ENCODE assay signal across 26 mouse cellular contexts in the genomic region with DNA sequence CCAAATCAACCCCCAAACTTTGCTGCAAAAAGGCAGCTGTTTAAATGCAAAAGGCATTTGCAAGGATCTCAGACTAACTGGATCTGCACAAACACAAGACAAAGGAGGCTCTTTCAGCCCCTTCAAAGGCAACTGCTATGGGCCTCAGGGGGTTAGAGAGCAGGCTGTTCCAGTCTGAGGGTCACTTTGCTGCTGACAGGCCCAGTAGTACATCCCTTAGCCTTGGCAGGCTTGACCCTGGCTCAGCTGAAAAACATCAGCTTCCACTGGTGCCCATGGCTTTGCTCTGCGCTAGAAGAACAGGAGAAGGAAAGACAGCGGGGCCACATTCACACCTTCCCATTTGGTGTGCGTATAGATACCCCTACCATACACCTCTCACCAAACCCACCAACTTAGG.
DNase-seq lines count a peak whose midpoint lies in the region; ATAC-seq lines count a peak whose summit lies in the region.
"Had no signal": no experiment of that assay in that cellular context is flagged by ENCODE, and none has a peak within 500 bp of the region (broad histone marks: within the 10 kb centered on the region; RNA-seq: fewer than 3 reads in every experiment).

No protein-coding gene starts in this region.

- no peak for ATAC-seq in forebrain, embryonic 15.5 days (replicated peaks)
- no peak for ATAC-seq in midbrain, embryonic 11.5 days (ENCODE audit: low FRiP score)
- no peak for ATAC-seq in midbrain, embryonic 16.5 days
- ATAC-seq in cerebellum, adult (ENCODE audit: insufficient number of reproducible peaks, low FRiP score, low TSS enrichment): no peak
- ATAC-seq: forebrain, embryonic 16.5 days; intestine, postnatal 0 days had no signal

- no peaks in the 10 kb centered on the region for H3K9me3 ChIP-seq in forebrain, embryonic 10.5 days
- H3K9me3 ChIP-seq in forebrain, embryonic 15.5 days: no peaks in the 10 kb centered on the region
- no peaks in the 10 kb centered on the region for H3K9me3 ChIP-seq in midbrain, embryonic 11.5 days (ENCODE audit: control insufficient read depth, low read length)
- no peaks in the 10 kb centered on the region for H3K9me3 ChIP-seq in midbrain, embryonic 16.5 days (replicated peaks; ENCODE audit: control insufficient read depth, low read length, poor library complexity, severe bottlenecking)
- H3K9me3 ChIP-seq: embryonic facial prominence, embryonic 15.5 days; limb, embryonic 10.5 days; liver, embryonic 15.5 days; lung, embryonic 15.5 days; neural tube, embryonic 15.5 days had no signal

- no peak overlapping the region for H3K4me2 ChIP-seq in forebrain, embryonic 15.5 days (replicated peaks)
- H3K4me2 ChIP-seq in midbrain, embryonic 11.5 days: no peak overlapping the region
- H3K4me2 ChIP-seq in midbrain, embryonic 16.5 days (ENCODE audit: low read length): no peak overlapping the region
- H3K4me2 ChIP-seq: embryonic facial prominence, embryonic 15.5 days; liver, embryonic 15.5 days; lung, embryonic 15.5 days; neural tube, embryonic 15.5 days had no signal

- H3K4me1 ChIP-seq in forebrain, embryonic 10.5 days: peaks cover 42% of the 10 kb centered on the region
- peaks cover 11% of the 10 kb centered on the region for H3K4me1 ChIP-seq in forebrain, embryonic 15.5 days
- peaks cover 23% of the 10 kb centered on the region for H3K4me1 ChIP-seq in midbrain, embryonic 11.5 days (ENCODE audit: control insufficient read depth, insufficient read depth, low read length)
- peaks cover 16% of the 10 kb centered on the region for H3K4me1 ChIP-seq in midbrain, embryonic 16.5 days (ENCODE audit: control insufficient read depth, insufficient read depth, low read length)
- H3K4me1 ChIP-seq: limb, embryonic 10.5 days; liver, embryonic 15.5 days had no signal

- H3K27me3 ChIP-seq in forebrain, embryonic 10.5 days (ENCODE audit: poor library complexity, severe bottlenecking): no peaks in the 10 kb centered on the region
- H3K27me3 ChIP-seq in forebrain, embryonic 15.5 days: no peaks in the 10 kb centered on the region
- H3K27me3 ChIP-seq in midbrain, embryonic 11.5 days (ENCODE audit: control insufficient read depth, insufficient read depth, low read length): no peaks in the 10 kb centered on the region
- no peaks in the 10 kb centered on the region for H3K27me3 ChIP-seq in midbrain, embryonic 16.5 days (ENCODE audit: control insufficient read depth, insufficient read depth, low read depth, low read length)
- H3K27me3 ChIP-seq: liver, embryonic 15.5 days; lung, embryonic 15.5 days; neural tube, embryonic 15.5 days had no signal

- H3K9ac ChIP-seq in forebrain, embryonic 15.5 days (replicated peaks): no peak overlapping the region
- H3K9ac ChIP-seq in midbrain, embryonic 11.5 days (ENCODE audit: low read length): no peak overlapping the region
- H3K9ac ChIP-seq in midbrain, embryonic 16.5 days (ENCODE audit: low read depth, low read length): 0 out of 2 replicates have a peak overlapping the region, but pooled peaks have one; percentile 36
- H3K9ac ChIP-seq: embryonic facial prominence, embryonic 15.5 days; liver, embryonic 15.5 days; lung, embryonic 15.5 days; neural tube, embryonic 15.5 days had no signal

- no peak for DNase-seq in forebrain, embryonic 10.5 days (ENCODE audit: extremely low spot score, low spot score)
- peak; percentile 42 for DNase-seq in ovary, adult 18-20 months (ENCODE audit: low spot score)
- DNase-seq in ovary, postnatal 14 days (ENCODE audit: low spot score): no peak
- no peak for DNase-seq in midbrain, embryonic 11.5 days (ENCODE audit: low spot score, missing footprints)
- DNase-seq: B cell, adult 2 months; cerebellum, adult 18-20 months; cerebellum, postnatal 14 days; heart, postnatal 4 days; kidney, postnatal 25 days; liver; lung, postnatal 4 days; right cerebral cortex, postnatal 25 days; spleen, adult 18-20 months; thymus, postnatal 36 days had no signal

- H3K4me3 ChIP-seq in forebrain, embryonic 10.5 days: no peak overlapping the region
- H3K4me3 ChIP-seq in forebrain, embryonic 15.5 days: no peak overlapping the region
- no peak overlapping the region for H3K4me3 ChIP-seq in midbrain, embryonic 11.5 days (ENCODE audit: low read depth, low read length)
- no peak overlapping the region for H3K4me3 ChIP-seq in midbrain, embryonic 16.5 days (ENCODE audit: low read depth, low read length)
- H3K4me3 ChIP-seq: embryonic facial prominence, embryonic 15.5 days; layer of hippocampus, adult 2 months; limb, embryonic 10.5 days; liver, embryonic 15.5 days; lung, embryonic 15.5 days; myocyte; neural tube, embryonic 15.5 days had no signal

- H3K27ac ChIP-seq in forebrain, embryonic 10.5 days: peak overlapping the region; percentile 15; the same call in 1 of the 2 replicates
- no peak overlapping the region for H3K27ac ChIP-seq in forebrain, embryonic 15.5 days (replicated peaks)
- H3K27ac ChIP-seq in midbrain, embryonic 11.5 days (ENCODE audit: low read depth, low read length): peak overlapping the region; percentile 14; the same call in 1 of the 2 replicates
- peak overlapping the region; percentile 39 for H3K27ac ChIP-seq in midbrain, embryonic 16.5 days (ENCODE audit: low read length)
- H3K27ac ChIP-seq: embryonic facial prominence, embryonic 15.5 days; layer of hippocampus, adult 2 months; limb, embryonic 10.5 days; liver, embryonic 15.5 days; lung, embryonic 15.5 days; neural tube, embryonic 15.5 days had no signal

- WGBS in forebrain, embryonic 10.5 days: 91% methylated on average over 3 of the region's 3 CpGs
- 94% methylated on average over 3 of the region's 3 CpGs for WGBS in forebrain, embryonic 15.5 days
- 78% methylated on average over 3 of the region's 3 CpGs for whole genome bisulfite sequencing in midbrain, embryonic 11.5 days
- WGBS in midbrain, embryonic 16.5 days: 81% methylated on average over 3 of the region's 3 CpGs

- no peaks in the 10 kb centered on the region for H3K36me3 ChIP-seq in forebrain, embryonic 10.5 days (replicated peaks)
- H3K36me3 ChIP-seq in forebrain, embryonic 15.5 days: no peaks in the 10 kb centered on the region
- no peaks in the 10 kb centered on the region for H3K36me3 ChIP-seq in midbrain, embryonic 11.5 days (ENCODE audit: control insufficient read depth, insufficient read depth, low read length)
- H3K36me3 ChIP-seq in midbrain, embryonic 16.5 days (ENCODE audit: control insufficient read depth, insufficient read depth, low read length): no peaks in the 10 kb centered on the region
- H3K36me3 ChIP-seq: embryonic facial prominence, embryonic 15.5 days; limb, embryonic 10.5 days; liver, embryonic 15.5 days; lung, embryonic 15.5 days; neural tube, embryonic 15.5 days had no signal
